Mouse (Mus musculus): ENCODE results near the gene Foxj1.
A peak's percentile ranks its signal among the peaks of the same experiment; 100 is the strongest.
"Not testable (repeated sequence)": the region's sequence is repeated elsewhere in the genome, so short reads cannot be mapped to it uniquely, and the experiment has no call there.

Gene Foxj1

GRCm38 (mm10) chr11:116335244-116336036 is at the start of gene Foxj1:
Gene Foxj1, minus strand, starts transcription at chr11:116335399.
- DNase-seq (ENCODE audit: low spot score): peak; percentile 98

- no peak for DNase-seq (ENCODE audit: low spot score)
Measured at GRCm38 (mm10) chr11:116384171-116384570, 49.0 kb upstream of the Foxj1 start.

GRCm38 (mm10) chr11:116383070-116383469 is 47.9 kb upstream of the Foxj1 start:
- DNase-seq (ENCODE audit: low spot score): not testable (repeated sequence)

GRCm38 (mm10) chr11:116380767-116381166 is 45.6 kb upstream of the Foxj1 start:
- no peak for DNase-seq (ENCODE audit: low spot score)

- no peak for DNase-seq (ENCODE audit: low spot score)
Measured at GRCm38 (mm10) chr11:116379530-116379929, 44.3 kb upstream of the Foxj1 start.

- no peak for DNase-seq (ENCODE audit: low spot score)
Measured at GRCm38 (mm10) chr11:116376945-116377661, 41.9 kb upstream of the Foxj1 start.

- no peak for DNase-seq (ENCODE audit: low spot score)
Measured at GRCm38 (mm10) chr11:116371894-116372450, 36.8 kb upstream of the Foxj1 start.

GRCm38 (mm10) chr11:116369633-116370032 is 34.4 kb upstream of the Foxj1 start:
- no peak for DNase-seq (ENCODE audit: low spot score)

GRCm38 (mm10) chr11:116369051-116369450 is 33.9 kb upstream of the Foxj1 start:
- no peak for DNase-seq (ENCODE audit: low spot score)

GRCm38 (mm10) chr11:116368116-116368515 is 32.9 kb upstream of the Foxj1 start:
- DNase-seq (ENCODE audit: low spot score): peak; percentile 82

- no peak for DNase-seq (ENCODE audit: low spot score)
Measured at GRCm38 (mm10) chr11:116366647-116367046, 31.4 kb upstream of the Foxj1 start.

- DNase-seq (ENCODE audit: low spot score): no peak
Measured at GRCm38 (mm10) chr11:116366124-116366523, 30.9 kb upstream of the Foxj1 start.

GRCm38 (mm10) chr11:116365432-116365831 is 30.2 kb upstream of the Foxj1 start:
- DNase-seq (ENCODE audit: low spot score): no peak

- no peak for DNase-seq (ENCODE audit: low spot score)
Measured at GRCm38 (mm10) chr11:116362015-116362414, 26.8 kb upstream of the Foxj1 start.

- not testable (repeated sequence) for DNase-seq (ENCODE audit: low spot score)
Measured at GRCm38 (mm10) chr11:116360915-116361314, 25.7 kb upstream of the Foxj1 start.

GRCm38 (mm10) chr11:116359652-116360051 is 24.5 kb upstream of the Foxj1 start:
- DNase-seq (ENCODE audit: low spot score): no peak

GRCm38 (mm10) chr11:116358926-116359637 is 23.9 kb upstream of the Foxj1 start:
- no peak for DNase-seq (ENCODE audit: low spot score)

GRCm38 (mm10) chr11:116354521-116354920 is 19.3 kb upstream of the Foxj1 start:
- no peak for DNase-seq (ENCODE audit: low spot score)

GRCm38 (mm10) chr11:116353535-116353934 is 18.3 kb upstream of the Foxj1 start:
- no peak for DNase-seq (ENCODE audit: low spot score)

GRCm38 (mm10) chr11:116351294-116351693 is 16.1 kb upstream of the Foxj1 start:
- no peak for DNase-seq (ENCODE audit: low spot score)

- DNase-seq (ENCODE audit: low spot score): no peak
Measured at GRCm38 (mm10) chr11:116347955-116348354, 12.8 kb upstream of the Foxj1 start.

- no peak for DNase-seq (ENCODE audit: low spot score)
Measured at GRCm38 (mm10) chr11:116347012-116347411, 11.8 kb upstream of the Foxj1 start.

All from ovary, postnatal 14 days (tissue).